Mouse (Mus musculus): Measurements from ENCODE around the gene Lmx1a. TPM values are rescaled to one million over a fixed set of nuclear protein-coding genes. Genes with fewer than 3 reads are reported as not detected.

Gene Lmx1a
- polyA plus RNA-seq, 1 experiment = not detected

- Histone ChIP-seq H3K4me3 (no peak overlapping the region), H3K36me3 (ENCODE audit: control insufficient read depth, insufficient read depth) (no peaks in the 10 kb centered on the region), H3K27me3 (ENCODE audit: control insufficient read depth, insufficient read depth, insufficient read length) (peaks cover 3% of the 10 kb centered on the region), H3K79me2 (ENCODE audit: control insufficient read depth, insufficient read depth) (no peaks in the 10 kb centered on the region), H3K4me2 (ENCODE audit: low read depth) (no peak overlapping the region), H3ac (ENCODE audit: control insufficient read depth, insufficient read length) (no peak overlapping the region)
- TF ChIP-seq POLR2A (IDR thresholded peaks at IDR 0.05; ENCODE audit: insufficient read length, low read depth) (no peak), SRF (IDR thresholded peaks at IDR 0.05; ENCODE audit: control insufficient read depth, insufficient read length, low read depth) (no peak), TCF12 (IDR thresholded peaks at IDR 0.05; ENCODE audit: insufficient read depth, poor library complexity, severe bottlenecking) (no peak), CEBPB (IDR thresholded peaks at IDR 0.05; ENCODE audit: insufficient read depth, poor library complexity, severe bottlenecking) (no peak), MYOD1 (IDR thresholded peaks at IDR 0.05; ENCODE audit: control insufficient read depth in 1 of 3, insufficient read length in 2 of 3, low read depth in 2 of 3) (no peak), TCF3 (IDR thresholded peaks at IDR 0.05; ENCODE audit: insufficient read length, low read depth) (no peak), REST (IDR thresholded peaks at IDR 0.05; ENCODE audit: insufficient read depth, insufficient read length) (no peak), E2F4 (IDR thresholded peaks at IDR 0.05; ENCODE audit: insufficient read depth) (no peak), MAX (IDR thresholded peaks at IDR 0.05; ENCODE audit: low read depth) (no peak), USF1 (IDR thresholded peaks at IDR 0.05; ENCODE audit: low read depth) (no peak), MYOG (IDR thresholded peaks at IDR 0.05; ENCODE audit: control insufficient read depth in 1 of 3, insufficient read depth in 1 of 3, insufficient read length in 2 of 3, low read depth in 2 of 3) (no peak), POLR2AphosphoS2 (IDR thresholded peaks at IDR 0.05; ENCODE audit: insufficient read length, low read depth) (no peak)
Observed at GRCm38 (mm10) chr1:167758208-167758607, 69.2 kb downstream of the Lmx1a start.

- peaks cover 3% of the 10 kb centered on the region for H3K27me3 ChIP-seq (ENCODE audit: control insufficient read depth, insufficient read depth, insufficient read length)
- no peaks in the 10 kb centered on the region for H3K79me2 ChIP-seq (ENCODE audit: control insufficient read depth, insufficient read depth)
- TF ChIP-seq MYOD1 (IDR thresholded peaks at IDR 0.05; ENCODE audit: control insufficient read depth in 1 of 3, insufficient read length in 2 of 3, low read depth in 2 of 3) (no peak), CEBPB (IDR thresholded peaks at IDR 0.05; ENCODE audit: insufficient read depth, poor library complexity, severe bottlenecking) (no peak), REST (IDR thresholded peaks at IDR 0.05; ENCODE audit: insufficient read depth, insufficient read length) (no peak), TCF3 (IDR thresholded peaks at IDR 0.05; ENCODE audit: insufficient read length, low read depth) (no peak), POLR2A (IDR thresholded peaks at IDR 0.05; ENCODE audit: insufficient read length, low read depth) (no peak), E2F4 (IDR thresholded peaks at IDR 0.05; ENCODE audit: insufficient read depth) (no peak), SRF (IDR thresholded peaks at IDR 0.05; ENCODE audit: control insufficient read depth, insufficient read length, low read depth) (no peak), TCF12 (IDR thresholded peaks at IDR 0.05; ENCODE audit: insufficient read depth, poor library complexity, severe bottlenecking) (no peak), USF1 (IDR thresholded peaks at IDR 0.05; ENCODE audit: low read depth) (no peak), MAX (IDR thresholded peaks at IDR 0.05; ENCODE audit: low read depth) (no peak), MYOG (IDR thresholded peaks at IDR 0.05; ENCODE audit: control insufficient read depth in 1 of 3, insufficient read depth in 1 of 3, insufficient read length in 2 of 3, low read depth in 2 of 3) (no peak), POLR2AphosphoS2 (IDR thresholded peaks at IDR 0.05; ENCODE audit: insufficient read length, low read depth) (no peak)
- no peak overlapping the region for H3K4me2 ChIP-seq (ENCODE audit: low read depth)
- no peaks in the 10 kb centered on the region for H3K36me3 ChIP-seq (ENCODE audit: control insufficient read depth, insufficient read depth)
- no peak overlapping the region for H3ac ChIP-seq (ENCODE audit: control insufficient read depth, insufficient read length)
- no peak overlapping the region for H3K4me3 ChIP-seq
Observed at GRCm38 (mm10) chr1:167760307-167760706, 71.3 kb downstream of the Lmx1a start.

GRCm38 (mm10) chr1:167761785-167762223 lies 72.8 kb downstream of the Lmx1a start:
- no peaks in the 10 kb centered on the region for H3K36me3 ChIP-seq (ENCODE audit: control insufficient read depth, insufficient read depth)
- H3K4me2 ChIP-seq (ENCODE audit: low read depth) = no peak overlapping the region
- no peak for TF ChIP-seq MYOG (IDR thresholded peaks at IDR 0.05; ENCODE audit: control insufficient read depth in 1 of 3, insufficient read depth in 1 of 3, insufficient read length in 2 of 3, low read depth in 2 of 3)
- TF ChIP-seq MAX (IDR thresholded peaks at IDR 0.05; ENCODE audit: low read depth) = no peak
- TF ChIP-seq MYOD1 (IDR thresholded peaks at IDR 0.05; ENCODE audit: control insufficient read depth in 1 of 3, insufficient read length in 2 of 3, low read depth in 2 of 3) = no peak
- TF ChIP-seq POLR2A (IDR thresholded peaks at IDR 0.05; ENCODE audit: insufficient read length, low read depth) = no peak
- no peak for TF ChIP-seq USF1 (IDR thresholded peaks at IDR 0.05; ENCODE audit: low read depth)
- H3ac ChIP-seq (ENCODE audit: control insufficient read depth, insufficient read length) = no peak overlapping the region
- H3K79me2 ChIP-seq (ENCODE audit: control insufficient read depth, insufficient read depth) = no peaks in the 10 kb centered on the region
- no peak overlapping the region for H3K4me3 ChIP-seq
- no peaks in the 10 kb centered on the region for H3K27me3 ChIP-seq (ENCODE audit: control insufficient read depth, insufficient read depth, insufficient read length)

- Histone ChIP-seq H3K4me2 (ENCODE audit: low read depth) (no peak overlapping the region), H3ac (ENCODE audit: control insufficient read depth, insufficient read length) (no peak overlapping the region), H3K36me3 (ENCODE audit: control insufficient read depth, insufficient read depth) (no peaks in the 10 kb centered on the region), H3K4me3 (no peak overlapping the region), H3K79me2 (ENCODE audit: control insufficient read depth, insufficient read depth) (no peaks in the 10 kb centered on the region), H3K27me3 (ENCODE audit: control insufficient read depth, insufficient read depth, insufficient read length) (no peaks in the 10 kb centered on the region)
- no peak for TF ChIP-seq CEBPB (IDR thresholded peaks at IDR 0.05; ENCODE audit: insufficient read depth, poor library complexity, severe bottlenecking)
- no peak for TF ChIP-seq REST (IDR thresholded peaks at IDR 0.05; ENCODE audit: insufficient read depth, insufficient read length)
- no peak for TF ChIP-seq MAX (IDR thresholded peaks at IDR 0.05; ENCODE audit: low read depth)
- no peak for TF ChIP-seq MYOG (IDR thresholded peaks at IDR 0.05; ENCODE audit: control insufficient read depth in 1 of 3, insufficient read depth in 1 of 3, insufficient read length in 2 of 3, low read depth in 2 of 3)
- no peak for TF ChIP-seq TCF3 (IDR thresholded peaks at IDR 0.05; ENCODE audit: insufficient read length, low read depth)
- TF ChIP-seq TCF12 (IDR thresholded peaks at IDR 0.05; ENCODE audit: insufficient read depth, poor library complexity, severe bottlenecking) = no peak
- no peak for TF ChIP-seq MYOD1 (IDR thresholded peaks at IDR 0.05; ENCODE audit: control insufficient read depth in 1 of 3, insufficient read length in 2 of 3, low read depth in 2 of 3)
- TF ChIP-seq POLR2AphosphoS2 (IDR thresholded peaks at IDR 0.05; ENCODE audit: insufficient read length, low read depth) = no peak
- TF ChIP-seq POLR2A (IDR thresholded peaks at IDR 0.05; ENCODE audit: insufficient read length, low read depth) = no peak
- TF ChIP-seq SRF (IDR thresholded peaks at IDR 0.05; ENCODE audit: control insufficient read depth, insufficient read length, low read depth) = no peak
- TF ChIP-seq USF1 (IDR thresholded peaks at IDR 0.05; ENCODE audit: low read depth) = no peak
- no peak for TF ChIP-seq E2F4 (IDR thresholded peaks at IDR 0.05; ENCODE audit: insufficient read depth)
Observed at GRCm38 (mm10) chr1:167766619-167767018, 77.6 kb downstream of the Lmx1a start.
